Mouse (Mus musculus) midbrain, embryonic 12.5 days (tissue): ENCODE measurements around the gene Thada. TPM values are rescaled to one million over a fixed set of nuclear protein-coding genes. Genes with fewer than 3 reads are reported as not detected.

Experiments
- ATAC-seq: fragments of 200-750 bp; cut with Nextera tagmentation; 2 replicates; pipeline ENCODE4 v1.8.0; 2017; ENCODE audit warnings: low read depth, moderate TSS enrichment, moderate library complexity; ENCODE audit not compliant: low FRiP score
- H3K27ac ChIP-seq: fragments of 300-500 bp; sonication (generic); replicated peaks from 2 replicates; pipeline ENCODE4 v1.5.1; 2016; ENCODE audit warnings: mild to moderate bottlenecking
- H3K27me3 ChIP-seq: fragments of 300-500 bp; sonication (generic); 2 replicates; pipeline ENCODE4 v1.6.1; 2016; ENCODE audit warnings: mild to moderate bottlenecking
- H3K36me3 ChIP-seq: fragments of 300-500 bp; sonication (generic); 2 replicates; pipeline ENCODE4 v1.6.1; 2016
- H3K4me1 ChIP-seq: fragments of 300-500 bp; sonication (generic); 2 replicates; pipeline ENCODE4 v1.6.1; 2016
- H3K4me2 ChIP-seq: fragments of 300-500 bp; sonication (generic); replicated peaks from 2 replicates; pipeline ENCODE4 v1.6.1; 2016; ENCODE audit warnings: mild to moderate bottlenecking, moderate library complexity
- H3K4me3 ChIP-seq: fragments of 300-500 bp; sonication (generic); 2 replicates; pipeline ENCODE4 v1.5.1; 2016; ENCODE audit warnings: mild to moderate bottlenecking
- H3K9ac ChIP-seq: fragments of 300-500 bp; sonication (generic); replicated peaks from 2 replicates; pipeline ENCODE4 v1.6.1; 2016; ENCODE audit warnings: mild to moderate bottlenecking, moderate library complexity
- H3K9me3 ChIP-seq: fragments of 300-500 bp; sonication (generic); 2 replicates; pipeline ENCODE4 v1.6.1; 2016; ENCODE audit warnings: mild to moderate bottlenecking
- WGBS: fragments of 180-500 bp; shearing (Covaris S2); methylation state at CpG from one replicate; pipeline ENCODE4 v1.1.7; 2016; 5-methylcytosine and 5-hydroxymethylcytosine counted together
- polyA plus RNA-seq: library from polyadenylated mRNA; unstranded; fragments of >200 nt; fragmentation: Nextera tagmentation; extraction: Ambion mirVana; gene quantifications from 2 replicates; pipeline ENCODE4 v1.2.1, GENCODE M21; 2016

Thada gene
- polyA plus RNA-seq, 1 experiment from 2014 or later, result 11.8 TPM

DNA sequence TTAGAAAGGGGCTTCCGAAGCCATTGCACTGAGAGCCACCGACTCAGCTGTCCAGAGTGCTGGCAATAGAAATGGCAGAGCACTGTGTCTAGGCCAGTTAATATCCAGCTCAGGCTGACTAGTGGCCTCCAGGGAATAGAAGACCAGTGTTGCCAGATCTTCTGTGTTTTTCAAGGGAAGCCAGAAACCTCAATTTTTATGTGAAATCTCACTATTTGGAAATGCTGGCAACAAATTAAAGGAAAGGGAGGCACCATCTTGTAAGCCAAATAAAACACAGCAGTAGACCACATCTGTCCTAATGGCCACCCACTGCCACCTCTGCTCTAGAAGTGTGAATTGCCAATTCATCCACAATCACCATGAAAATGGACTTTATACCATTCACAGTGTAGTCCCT is 76.0 kb downstream of the Thada start:
- Histone ChIP-seq H3K4me2 (no peak overlapping the region), H3K27ac (no peak overlapping the region), H3K27me3 (no peaks in the 10 kb centered on the region), H3K9ac (no peak overlapping the region), H3K9me3 (no peaks in the 10 kb centered on the region), H3K36me3 (peaks cover 14% of the 10 kb centered on the region), H3K4me1 (no peaks in the 10 kb centered on the region), H3K4me3 (no peak overlapping the region)
- WGBS, result 92% methylated on average over 2 of the region's 2 CpGs
- ATAC-seq, result no peak

DNA sequence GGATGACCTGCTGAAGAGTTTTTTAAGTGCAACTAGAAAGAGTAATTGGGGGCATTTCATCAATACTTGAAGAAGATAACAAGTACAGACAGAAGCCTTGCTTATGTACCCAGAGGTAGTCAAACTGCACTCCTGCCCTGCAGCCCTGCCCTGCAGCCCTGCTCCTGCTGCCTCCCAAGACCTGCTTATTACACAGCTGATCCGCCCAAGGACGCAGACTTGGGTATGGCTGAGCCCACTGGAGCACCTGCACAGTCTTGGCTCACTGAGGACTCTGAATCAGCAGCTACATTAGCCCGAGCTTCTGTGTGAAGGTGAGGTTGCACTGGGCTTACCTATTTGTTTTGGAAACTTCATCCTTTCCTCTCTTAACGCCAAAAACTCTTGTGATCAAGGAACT is 79.8 kb downstream of the Thada start:
- H3K27ac ChIP-seq, result no peak overlapping the region

DNA sequence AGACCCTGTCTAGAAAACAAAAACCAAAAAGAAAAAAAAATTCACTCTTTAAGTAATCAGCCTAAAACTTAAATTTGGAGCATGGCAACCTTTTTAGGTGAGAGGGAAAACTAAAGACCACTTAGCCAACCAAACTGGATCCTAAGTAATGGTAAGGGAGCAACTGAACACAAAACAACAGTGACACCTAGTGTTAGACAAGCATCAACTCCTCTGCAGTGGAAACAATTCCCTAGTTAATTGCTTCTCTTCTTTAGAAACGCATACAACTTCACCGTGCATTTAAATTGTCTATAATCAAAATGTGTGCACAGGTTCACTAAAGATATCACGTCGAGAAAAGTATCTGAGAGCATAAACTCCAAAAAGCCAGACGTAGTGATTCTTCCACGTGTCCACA is 80.3 kb downstream of the Thada start:
- Histone ChIP-seq H3K4me2 (no peak overlapping the region), H3K27ac (no peak overlapping the region), H3K4me1 (no peaks in the 10 kb centered on the region), H3K9ac (no peak overlapping the region), H3K27me3 (no peaks in the 10 kb centered on the region), H3K9me3 (no peaks in the 10 kb centered on the region), H3K4me3 (no peak overlapping the region), H3K36me3 (peaks cover 33% of the 10 kb centered on the region)
- WGBS, result 89% methylated on average over 6 of the region's 6 CpGs
- ATAC-seq, result no peak

More for the DNA sequence above, 79.8 kb downstream of the Thada start:
- ATAC-seq, result no peak
- Histone ChIP-seq H3K9ac (no peak overlapping the region), H3K9me3 (no peaks in the 10 kb centered on the region), H3K4me2 (no peak overlapping the region), H3K36me3 (peaks cover 29% of the 10 kb centered on the region), H3K27me3 (no peaks in the 10 kb centered on the region), H3K4me1 (no peaks in the 10 kb centered on the region), H3K4me3 (no peak overlapping the region)
- WGBS, result 89% methylated on average over 4 of the region's 4 CpGs

DNA sequence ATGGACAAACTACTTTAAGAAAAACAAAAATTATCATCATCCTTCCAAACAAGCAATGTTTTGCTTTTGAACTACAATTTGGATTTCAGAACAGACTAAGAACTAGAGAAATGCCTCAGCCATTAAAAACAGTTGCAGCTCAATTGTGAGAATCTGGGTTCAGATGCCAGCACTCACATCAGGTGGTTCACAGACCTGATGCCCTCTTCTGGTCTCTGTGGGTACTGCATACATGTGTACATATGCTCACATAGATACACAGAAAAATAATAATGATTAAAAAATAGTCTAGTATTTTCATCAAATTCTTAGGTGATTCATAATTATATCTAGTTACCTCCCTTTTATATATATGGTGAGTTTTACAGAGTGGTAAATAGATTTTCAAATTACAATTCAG is 81.3 kb downstream of the Thada start:
- no peak overlapping the region for H3K4me3 ChIP-seq
- no peak for ATAC-seq
- H3K27me3 ChIP-seq, result no peaks in the 10 kb centered on the region
- H3K4me2 ChIP-seq, result no peak overlapping the region
- no peak overlapping the region for H3K9ac ChIP-seq
- peaks cover 33% of the 10 kb centered on the region for H3K36me3 ChIP-seq
- H3K27ac ChIP-seq, result no peak overlapping the region
- H3K4me1 ChIP-seq, result no peaks in the 10 kb centered on the region
- H3K9me3 ChIP-seq, result no peaks in the 10 kb centered on the region

DNA sequence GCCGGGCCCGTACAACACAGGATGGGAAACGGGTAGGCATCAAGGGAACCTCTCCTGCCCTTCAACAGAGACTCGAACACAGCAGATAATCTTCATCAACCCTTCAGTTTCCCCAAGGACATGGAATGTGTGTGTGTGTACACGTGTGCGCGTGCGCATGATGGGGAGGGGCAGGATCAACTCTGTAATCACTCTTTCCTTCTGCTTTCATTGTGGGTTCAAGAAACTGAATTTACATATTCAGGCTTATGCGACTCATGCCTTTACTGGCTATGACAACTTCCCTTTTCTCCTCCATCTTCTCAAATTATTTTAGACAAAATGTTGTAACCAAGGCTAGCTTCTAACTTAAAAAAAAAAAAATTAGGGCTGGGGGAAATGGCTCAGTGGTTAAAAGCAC is 85.7 kb downstream of the Thada start:
- Histone ChIP-seq H3K4me1 (no peaks in the 10 kb centered on the region), H3K9me3 (no peaks in the 10 kb centered on the region), H3K4me2 (no peak overlapping the region), H3K36me3 (peaks cover 24% of the 10 kb centered on the region), H3K27me3 (no peaks in the 10 kb centered on the region), H3K9ac (no peak overlapping the region), H3K4me3 (no peak overlapping the region), H3K27ac (no peak overlapping the region)
- ATAC-seq, result no peak
- WGBS, result 94% methylated on average over 9 of the region's 9 CpGs

DNA sequence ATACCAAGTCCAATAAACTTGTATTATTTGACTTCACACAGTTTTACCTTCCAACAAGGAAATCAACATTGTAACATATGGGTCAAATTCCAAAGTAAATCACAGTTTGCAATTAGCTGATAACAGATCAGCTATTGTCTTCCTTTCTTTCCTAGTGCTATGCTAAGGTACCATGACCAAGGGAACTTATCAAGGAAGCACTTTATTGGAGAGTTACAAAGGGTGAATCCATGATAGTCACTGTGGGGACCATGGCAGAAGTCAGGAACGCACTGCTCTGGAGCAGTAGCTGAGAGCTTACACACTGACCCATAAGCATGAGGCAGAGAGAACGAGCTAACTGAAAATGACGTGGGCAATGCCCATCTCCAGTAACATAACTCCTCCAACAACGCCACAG is 89.1 kb downstream of the Thada start:
- no peaks in the 10 kb centered on the region for H3K27me3 ChIP-seq
- no peaks in the 10 kb centered on the region for H3K9me3 ChIP-seq
- H3K4me1 ChIP-seq, result no peaks in the 10 kb centered on the region
- H3K9ac ChIP-seq, result no peak overlapping the region
- 93% methylated on average over 4 of the region's 4 CpGs for WGBS
- H3K4me2 ChIP-seq, result no peak overlapping the region
- no peak overlapping the region for H3K4me3 ChIP-seq
- ATAC-seq, result no peak
- H3K36me3 ChIP-seq, result peaks cover 7% of the 10 kb centered on the region; the same call in 1 of the 2 replicates
- no peak overlapping the region for H3K27ac ChIP-seq

DNA sequence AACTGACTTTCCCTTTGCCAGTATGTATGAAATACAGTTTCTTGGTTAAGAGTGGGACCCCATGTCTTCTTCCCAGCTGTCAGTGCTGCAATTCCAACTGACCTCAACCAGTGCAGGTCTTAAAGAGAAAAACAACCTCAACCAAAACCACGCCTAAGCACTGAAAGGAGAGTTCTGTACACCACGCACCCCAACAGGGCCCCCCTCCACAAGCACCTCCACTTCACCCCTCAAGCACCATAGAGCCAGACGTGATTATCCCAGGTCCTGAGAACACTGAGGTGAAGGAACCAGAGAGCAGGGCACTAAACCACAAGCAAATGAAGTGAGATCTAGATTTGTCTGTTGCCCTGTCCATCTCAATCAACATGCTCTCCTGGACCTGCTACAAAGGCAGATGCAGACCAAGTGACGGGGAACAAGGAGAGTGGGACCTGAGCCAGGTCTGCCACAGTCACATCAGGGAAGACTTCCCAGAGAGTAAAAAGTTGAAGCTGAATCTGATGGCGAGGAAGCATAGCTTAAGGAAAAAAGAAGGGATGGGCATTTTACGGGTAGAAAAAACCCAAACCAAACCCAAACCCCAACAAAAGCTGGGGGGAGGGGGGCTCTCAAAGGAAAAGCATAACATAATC is 93.5 kb downstream of the Thada start:
- no peak overlapping the region for H3K27ac ChIP-seq
- peaks cover 3% of the 10 kb centered on the region; the same call in 1 of the 2 replicates for H3K4me1 ChIP-seq
- H3K4me3 ChIP-seq, result no peak overlapping the region
- H3K9ac ChIP-seq, result no peak overlapping the region
- no peaks in the 10 kb centered on the region for H3K27me3 ChIP-seq
- H3K36me3 ChIP-seq, result peaks cover 3% of the 10 kb centered on the region; the same call in 1 of the 2 replicates
- WGBS, result 84% methylated on average over 6 of the region's 6 CpGs
- ATAC-seq, result no peak
- H3K4me2 ChIP-seq, result no peak overlapping the region
- no peaks in the 10 kb centered on the region for H3K9me3 ChIP-seq

DNA sequence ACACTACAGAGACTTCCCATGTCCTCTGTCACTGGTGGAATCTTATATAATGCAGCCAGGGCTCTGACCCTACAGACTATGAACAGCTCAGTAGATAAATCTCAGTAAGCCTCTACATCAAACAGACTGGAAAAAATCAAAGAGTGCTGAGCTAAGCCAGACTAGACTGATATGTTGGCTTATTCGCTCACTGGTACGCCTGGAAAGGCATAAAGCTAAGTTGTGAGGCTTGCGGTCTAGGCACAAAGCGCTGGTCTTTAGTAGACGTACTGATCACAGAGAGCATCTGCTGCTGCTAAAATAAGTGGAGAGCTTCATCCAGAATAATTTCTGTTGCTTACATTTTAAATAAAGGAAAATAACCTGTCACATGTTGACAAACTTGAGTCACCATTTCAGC is 95.6 kb downstream of the Thada start:
- H3K36me3 ChIP-seq, result peaks cover 2% of the 10 kb centered on the region; the same call in 1 of the 2 replicates
- H3K27ac ChIP-seq, result no peak overlapping the region
- no peak overlapping the region for H3K9ac ChIP-seq
- H3K4me3 ChIP-seq, result no peak overlapping the region
- no peak for ATAC-seq
- no peaks in the 10 kb centered on the region for H3K27me3 ChIP-seq
- WGBS, result 69% methylated on average over 5 of the region's 5 CpGs
- H3K9me3 ChIP-seq, result no peaks in the 10 kb centered on the region
- no peak overlapping the region for H3K4me2 ChIP-seq
- H3K4me1 ChIP-seq, result peaks cover 12% of the 10 kb centered on the region

DNA sequence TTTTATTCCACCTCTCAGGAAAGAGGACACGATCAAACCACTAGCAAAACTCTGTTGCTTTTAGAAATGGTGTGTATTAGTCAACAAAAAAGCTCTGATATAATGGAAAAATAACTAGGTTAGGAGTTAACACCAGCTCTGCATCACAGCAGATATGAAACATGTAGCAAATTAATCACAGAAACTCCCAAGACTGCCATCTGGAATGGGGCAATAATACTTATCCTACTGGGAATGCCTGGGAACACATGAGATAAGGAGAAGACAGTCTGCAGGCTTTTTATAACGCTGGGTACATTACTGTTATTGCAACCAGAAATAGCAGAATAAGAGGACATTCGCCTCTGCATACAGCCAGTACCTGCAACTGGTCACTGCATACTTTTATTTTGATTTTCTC is 96.2 kb downstream of the Thada start:
- H3K36me3 ChIP-seq, result no peaks in the 10 kb centered on the region
- H3K4me3 ChIP-seq, result no peak overlapping the region
- H3K4me1 ChIP-seq, result peaks cover 18% of the 10 kb centered on the region
- WGBS, result 81% methylated on average over 3 of the region's 3 CpGs
- no peak overlapping the region for H3K4me2 ChIP-seq
- H3K9me3 ChIP-seq, result no peaks in the 10 kb centered on the region
- no peak overlapping the region for H3K9ac ChIP-seq
- no peaks in the 10 kb centered on the region for H3K27me3 ChIP-seq
- ATAC-seq, result no peak
- no peak overlapping the region; the same call in 1 of the 2 replicates for H3K27ac ChIP-seq

DNA sequence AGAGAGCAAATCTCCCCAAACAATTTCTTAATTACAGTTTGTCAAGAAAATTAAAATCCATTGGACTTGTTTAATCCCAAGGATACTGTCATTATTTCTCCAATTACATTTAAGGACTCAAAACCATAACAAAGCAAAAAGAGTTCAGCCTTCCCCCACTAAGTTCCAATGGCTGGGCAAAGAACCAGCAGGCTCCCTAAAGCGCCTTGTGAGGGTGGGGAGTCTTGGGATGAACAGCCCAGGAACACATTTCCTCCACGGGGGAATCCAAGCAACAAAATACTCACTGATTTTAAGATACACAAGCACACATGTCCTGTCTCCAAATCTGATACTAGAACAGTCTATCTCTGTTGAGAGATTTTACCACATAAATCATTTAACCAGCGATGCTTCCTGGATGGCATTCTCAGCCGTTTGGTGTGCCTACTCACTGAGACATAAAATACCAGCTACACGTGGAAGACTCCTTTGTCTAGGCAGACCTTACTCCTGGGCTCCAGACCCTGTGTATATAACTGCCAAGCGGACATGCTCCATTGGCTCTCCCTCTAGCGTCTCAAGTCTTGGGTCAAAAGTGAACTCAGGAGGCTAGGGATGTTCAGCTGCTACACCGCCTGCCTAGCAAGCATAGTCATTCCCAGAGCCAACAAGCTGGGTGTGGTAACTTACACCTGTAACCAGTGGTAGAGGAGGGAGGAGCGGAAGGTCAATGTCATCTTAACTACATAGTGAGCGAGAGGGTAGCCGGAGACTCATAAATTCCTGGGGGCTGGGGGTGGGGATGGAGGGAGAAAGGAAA is 97.6 kb downstream of the Thada start:
- H3K4me1 ChIP-seq, result peaks cover 30% of the 10 kb centered on the region
- 78% methylated on average over 11 of the region's 11 CpGs for WGBS

DNA sequence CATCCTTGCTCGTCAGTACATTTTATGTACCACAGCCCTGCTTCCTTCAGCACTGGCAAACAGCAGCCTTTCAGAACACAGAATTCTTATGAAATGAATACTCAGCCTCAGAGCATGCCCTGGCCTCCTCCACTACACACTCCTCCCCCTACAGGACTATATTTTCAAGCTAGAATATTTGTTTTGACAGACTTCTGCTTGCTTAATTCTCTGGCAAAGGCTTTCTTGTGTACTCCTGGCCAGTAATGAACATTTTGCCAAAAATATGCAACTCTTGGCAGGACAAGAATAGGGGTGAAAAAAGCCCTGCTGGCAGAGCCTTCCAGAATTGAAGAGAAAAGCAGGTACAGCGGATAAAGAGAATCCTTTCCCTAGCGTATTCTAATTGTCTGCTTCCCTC is 98.3 kb downstream of the Thada start:
- H3K27me3 ChIP-seq, result no peaks in the 10 kb centered on the region
- WGBS, result 73% methylated on average over 3 of the region's 3 CpGs
- H3K27ac ChIP-seq, result no peak overlapping the region
- H3K36me3 ChIP-seq, result no peaks in the 10 kb centered on the region
- H3K9me3 ChIP-seq, result no peaks in the 10 kb centered on the region
- no peak overlapping the region for H3K4me2 ChIP-seq
- H3K4me1 ChIP-seq, result peaks cover 38% of the 10 kb centered on the region
- no peak overlapping the region for H3K9ac ChIP-seq
- H3K4me3 ChIP-seq, result no peak overlapping the region
- no peak for ATAC-seq

More for the DNA sequence above, 97.6 kb downstream of the Thada start:
- Histone ChIP-seq H3K27ac (no peak overlapping the region), H3K4me3 (no peak overlapping the region), H3K36me3 (no peaks in the 10 kb centered on the region), H3K9ac (no peak overlapping the region), H3K4me2 (no peak overlapping the region), H3K27me3 (no peaks in the 10 kb centered on the region), H3K9me3 (no peaks in the 10 kb centered on the region)
- no peak for ATAC-seq

DNA sequence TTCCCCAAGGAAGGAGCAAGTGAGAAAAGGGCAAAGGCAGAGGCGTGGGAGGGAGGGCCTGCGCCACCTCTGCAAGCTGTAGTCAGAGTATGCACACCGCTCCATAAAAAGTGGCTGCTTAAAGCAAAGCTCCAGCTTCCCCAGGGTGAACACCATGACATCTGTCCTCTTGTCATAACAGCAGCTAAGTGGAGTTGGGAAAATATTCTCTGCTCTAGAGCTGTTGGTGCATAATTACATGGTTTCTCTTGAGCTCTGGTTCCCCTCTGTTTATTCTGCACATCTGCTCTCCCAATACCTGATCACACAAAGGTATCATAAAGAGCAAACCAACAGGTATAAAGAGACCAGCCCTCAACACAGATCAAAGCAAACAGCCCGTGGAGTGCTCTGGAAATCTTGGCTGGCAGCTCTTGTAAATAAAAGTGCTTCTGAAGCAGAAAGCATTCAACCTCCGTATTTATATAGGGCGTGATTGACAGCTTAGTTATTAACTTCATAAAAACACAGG is 100.2 kb downstream of the Thada start:
- no peaks in the 10 kb centered on the region for H3K36me3 ChIP-seq
- WGBS, result 54% methylated on average over 6 of the region's 6 CpGs

More for the DNA sequence above, 100.2 kb downstream of the Thada start:
- Histone ChIP-seq H3K9me3 (no peaks in the 10 kb centered on the region), H3K4me1 (peaks cover 42% of the 10 kb centered on the region), H3K9ac (no peak overlapping the region), H3K4me2 (no peak overlapping the region), H3K27me3 (no peaks in the 10 kb centered on the region), H3K27ac (peak overlapping the region; percentile 74), H3K4me3 (no peak overlapping the region)
- ATAC-seq, result no peak; the same call in 1 of the 2 replicates
